Mouse (Mus musculus): ENCODE measurements around the gene Serpinb6b. TPM values are rescaled to one million over a fixed set of nuclear protein-coding genes. Genes with fewer than 3 reads are reported as not detected.

Serpinb6b gene
- total RNA-seq, 2 experiments from 2014 or later: 2.6 to 2.9 TPM

Other genes starting within 250 kb of the Serpinb6b start
- 1 to 10 TPM in 1 of 2 experiments, under 1 TPM in 1; 0.73 to 1.0 TPM for gene Mylk4, start 181.3 kb upstream of the Serpinb6b start, total RNA-seq (2021)
- 10 to 100 TPM; 57.9 to 58.4 TPM for gene Wrnip1, start 163.2 kb upstream of the Serpinb6b start, total RNA-seq (2021)
- gene D930007J09Rik, start 162.4 kb upstream of the Serpinb6b start, total RNA-seq (2021): 1 to 10 TPM; 1.4 to 1.9 TPM
- gene Serpinb1a, start 114.0 kb upstream of the Serpinb6b start, total RNA-seq (2021): under 1 TPM; 0.40 to 0.62 TPM
- gene Serpinb1c, start 67.0 kb upstream of the Serpinb6b start, total RNA-seq (2021): under 1 TPM in 1 of 2 experiments, not detected in 1; 0.36 TPM
- 1 to 10 TPM; 5.4 to 6.3 TPM for gene Serpinb9, start 38.0 kb downstream of the Serpinb6b start, total RNA-seq (2021)
- gene Serpinb9b, start 62.2 kb downstream of the Serpinb6b start, total RNA-seq (2021): not detected
- gene Serpinb1b, start 113.4 kb downstream of the Serpinb6b start, total RNA-seq (2021): 1 to 10 TPM; 1.2 to 1.3 TPM
- not detected for gene Serpinb9c, start 194.5 kb downstream of the Serpinb6b start, total RNA-seq (2021)
- gene Serpinb9d, start 227.8 kb downstream of the Serpinb6b start, total RNA-seq (2021): not detected

Measured in layer of hippocampus, postnatal 10 days (tissue).